Mouse (Mus musculus) heart, postnatal 10 days (tissue): ENCODE measurements at regions not wholly inside any gene's neighbourhood (a gene's known extent, or its start where the extent isn't known, plus 50 kb on each side); places are given as distances from the start of the nearest gene placed in this dataset.
A peak's percentile ranks its signal among the peaks of the same experiment; 100 is the strongest.

ENCODE experiments used
- DNase-seq, 2 experiments: peaks; one replicate each; pipeline ENCODE4 v3.0.0; 2021
- intact Hi-C: fragments of 180-260 bp; cut with DNase I; formaldehyde crosslinking; loops from one replicate; pipeline ENCODE4 v1.15.1; 2025

DNA sequence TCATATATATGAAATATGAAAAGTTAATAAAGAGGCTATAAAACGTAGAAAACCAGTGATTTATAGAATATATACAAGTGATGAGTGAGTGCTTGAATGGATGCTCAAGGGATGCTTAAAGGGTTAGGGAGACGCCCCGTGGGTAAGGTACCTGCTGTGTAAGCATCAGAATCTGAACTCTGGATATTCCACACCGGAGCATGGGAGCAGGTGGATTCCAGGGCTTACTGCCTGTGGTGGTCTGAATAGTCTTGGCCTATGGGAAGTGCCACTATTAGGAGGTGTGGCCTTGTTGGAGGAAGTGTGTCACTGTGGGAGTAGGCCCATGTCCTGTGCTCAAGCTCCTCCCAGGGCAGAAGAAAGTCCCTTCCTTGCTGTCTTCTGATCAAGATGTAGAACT lies 257.4 kb downstream of the Bcl11a start:
- intact Hi-C loops, result no loop called here
- DNase-seq, result no peak

DNA sequence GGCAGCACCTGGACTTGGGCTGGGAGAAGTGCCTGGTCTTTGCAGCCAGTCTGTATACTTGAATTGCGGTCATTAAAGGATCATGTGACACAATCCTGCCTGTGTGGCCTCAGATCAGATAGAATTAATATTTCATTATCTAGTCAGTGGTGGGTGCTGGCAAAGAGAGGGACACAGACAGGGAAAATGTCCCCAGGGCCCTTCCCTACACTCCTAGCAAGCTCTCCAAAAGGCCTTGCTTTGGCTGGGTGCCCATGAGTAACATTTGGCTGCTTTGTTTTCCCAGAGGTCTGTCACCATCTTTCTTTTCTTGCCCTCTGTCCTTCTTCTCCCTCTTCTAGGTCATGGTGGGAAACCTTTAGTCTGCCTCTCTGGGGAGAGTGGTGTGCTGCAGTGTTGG lies 260.3 kb downstream of the Bcl11a start:
- peak; percentile 2 to 5 for DNase-seq
- intact Hi-C loops, result no loop called here

DNA sequence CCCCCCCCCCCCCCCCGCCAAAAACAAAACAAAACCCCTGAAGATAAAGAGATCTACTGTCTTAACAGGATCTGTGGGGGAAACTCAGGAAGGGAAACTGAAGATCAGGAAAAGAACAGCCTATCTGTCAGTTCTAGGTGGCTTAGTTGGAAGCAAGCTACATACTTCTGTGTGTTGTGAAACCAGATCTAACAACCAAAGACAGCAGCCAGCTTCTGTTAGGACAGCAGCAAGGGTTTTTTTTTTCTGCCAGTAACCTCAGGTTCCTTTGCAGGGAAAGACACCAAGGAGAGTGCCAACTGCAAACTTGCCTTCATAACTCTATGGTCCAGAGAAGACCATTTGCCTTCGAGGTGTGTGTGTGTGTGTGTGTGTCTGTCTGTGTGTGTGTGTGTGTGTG lies 261.2 kb downstream of the Bcl11a start:
- no peak for DNase-seq
- intact Hi-C loops, result no loop called here

DNA sequence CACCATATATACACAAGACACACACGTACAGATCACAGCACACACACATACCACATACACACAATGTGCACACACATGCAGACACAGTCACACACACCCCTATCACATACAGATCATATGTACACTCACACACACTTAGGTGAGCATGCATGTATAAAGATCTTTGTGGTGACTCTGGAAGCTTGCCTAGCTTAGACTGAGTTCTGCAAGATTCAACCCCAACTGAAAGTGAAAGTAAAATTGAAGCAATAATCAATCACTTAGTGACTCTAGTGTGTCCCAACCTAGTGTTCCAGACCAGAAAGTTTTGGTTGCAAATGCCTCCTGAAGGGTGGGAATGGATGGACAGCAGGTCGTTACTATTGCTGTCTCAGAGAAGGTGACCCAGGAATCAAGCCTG lies 262.8 kb downstream of the Bcl11a start:
- no peak for DNase-seq
- intact Hi-C loops, result no loop called here

DNA sequence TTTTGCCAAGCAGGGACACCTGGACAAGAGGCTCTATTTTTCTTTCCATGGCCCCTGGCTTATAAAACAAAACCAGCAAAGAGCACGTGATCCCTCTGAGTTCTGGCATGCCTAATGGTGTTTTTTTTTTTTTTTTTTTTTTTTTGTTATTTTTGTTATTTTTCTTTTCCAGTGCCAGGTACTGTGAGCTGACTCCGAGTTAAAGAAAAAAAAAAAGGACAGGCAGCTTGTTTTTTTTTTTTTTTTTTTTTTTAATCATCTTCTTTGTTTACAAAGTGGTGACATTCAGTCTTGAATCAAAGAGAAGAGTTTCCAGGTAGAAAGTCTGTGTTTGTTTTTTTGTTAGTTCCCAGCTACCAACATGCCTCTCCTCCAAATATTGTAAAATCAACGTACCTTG lies 263.8 kb downstream of the Bcl11a start:
- intact Hi-C loops, result no loop called here
- DNase-seq, result no peak

DNA sequence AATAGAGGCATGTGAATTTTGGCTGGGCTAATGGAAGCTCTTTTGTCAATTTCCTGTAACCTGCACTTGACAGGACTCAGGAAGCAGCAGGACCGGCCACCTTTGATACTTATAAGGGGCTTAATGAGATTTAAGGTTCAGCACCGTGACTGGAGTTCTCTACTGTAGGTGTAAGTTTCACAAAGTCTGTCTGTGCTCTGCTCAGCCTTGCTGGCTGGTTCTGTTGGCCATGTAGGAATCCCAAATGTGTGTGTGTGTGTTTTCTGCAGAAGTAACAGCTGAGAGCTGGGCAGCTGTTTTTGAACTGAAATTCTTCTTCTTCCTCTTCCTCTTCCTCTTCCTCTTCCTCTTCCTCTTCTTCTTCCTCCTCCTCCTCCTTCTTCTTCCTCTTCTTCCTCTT lies 264.3 kb downstream of the Bcl11a start:
- no peak for DNase-seq
- intact Hi-C loops, result no loop called here

DNA sequence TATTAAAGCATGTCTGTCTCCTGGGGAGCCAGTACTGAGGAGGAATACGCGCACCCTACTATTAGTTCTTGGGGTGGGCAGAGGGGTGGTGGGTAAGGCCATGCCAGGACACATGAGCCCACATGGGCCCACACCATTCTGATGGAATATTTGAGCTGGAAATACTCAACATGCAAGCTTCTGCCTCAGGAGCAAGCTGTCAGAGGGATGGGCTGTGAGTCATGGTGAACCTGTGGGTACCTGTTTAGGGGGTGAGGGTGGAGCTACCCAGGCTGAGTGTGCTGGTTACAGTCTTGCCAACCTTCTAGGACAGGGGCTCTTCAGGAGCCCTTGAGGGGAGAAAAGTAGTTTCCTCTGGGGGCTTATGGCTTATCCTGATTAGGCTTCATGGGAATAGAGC lies 264.9 kb downstream of the Bcl11a start:
- intact Hi-C loops, result no loop called here
- no peak for DNase-seq

DNA sequence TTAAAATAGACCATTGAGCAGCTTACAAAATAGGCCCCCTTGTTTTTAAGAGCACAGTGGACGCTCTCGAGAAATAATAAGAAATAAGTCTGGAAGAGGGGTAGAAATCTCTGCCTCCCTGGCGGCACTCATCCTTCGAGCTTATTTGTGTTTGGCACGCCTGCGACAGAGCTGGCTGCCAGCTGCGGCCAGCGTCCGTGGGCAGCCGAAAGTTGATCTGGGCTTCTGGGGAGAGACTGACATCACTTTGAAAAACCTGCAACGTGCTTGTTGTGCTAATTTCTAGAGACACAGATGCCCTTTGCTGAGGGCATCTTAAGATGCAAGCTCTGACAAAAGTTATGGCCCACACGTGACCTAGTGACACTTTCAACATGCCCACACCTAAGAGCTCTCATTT lies 269.4 kb downstream of the Bcl11a start:
- no peak for DNase-seq
- intact Hi-C loops, result no loop called here

DNA sequence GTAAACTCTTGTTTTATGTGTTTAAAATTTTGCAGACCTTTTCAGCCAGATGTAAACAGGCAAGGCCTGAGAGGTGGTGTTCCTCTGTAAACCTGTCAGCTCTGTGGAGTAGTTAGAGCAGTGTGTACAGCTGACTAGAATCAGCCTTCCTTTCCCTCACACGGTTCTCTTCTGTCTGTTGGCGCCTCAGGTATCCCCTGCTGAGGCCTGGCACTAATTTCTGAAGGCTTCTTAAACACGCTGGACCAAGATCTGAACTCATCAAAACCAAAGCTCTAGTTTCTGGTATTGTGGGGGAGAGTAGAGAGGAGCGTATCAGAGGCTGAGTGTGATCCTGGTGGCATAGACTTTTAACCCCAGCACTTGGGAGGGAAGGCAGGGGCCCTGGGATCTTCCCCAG lies 270.9 kb downstream of the Bcl11a start:
- intact Hi-C loops, result no loop called here
- DNase-seq, result no peak

DNA sequence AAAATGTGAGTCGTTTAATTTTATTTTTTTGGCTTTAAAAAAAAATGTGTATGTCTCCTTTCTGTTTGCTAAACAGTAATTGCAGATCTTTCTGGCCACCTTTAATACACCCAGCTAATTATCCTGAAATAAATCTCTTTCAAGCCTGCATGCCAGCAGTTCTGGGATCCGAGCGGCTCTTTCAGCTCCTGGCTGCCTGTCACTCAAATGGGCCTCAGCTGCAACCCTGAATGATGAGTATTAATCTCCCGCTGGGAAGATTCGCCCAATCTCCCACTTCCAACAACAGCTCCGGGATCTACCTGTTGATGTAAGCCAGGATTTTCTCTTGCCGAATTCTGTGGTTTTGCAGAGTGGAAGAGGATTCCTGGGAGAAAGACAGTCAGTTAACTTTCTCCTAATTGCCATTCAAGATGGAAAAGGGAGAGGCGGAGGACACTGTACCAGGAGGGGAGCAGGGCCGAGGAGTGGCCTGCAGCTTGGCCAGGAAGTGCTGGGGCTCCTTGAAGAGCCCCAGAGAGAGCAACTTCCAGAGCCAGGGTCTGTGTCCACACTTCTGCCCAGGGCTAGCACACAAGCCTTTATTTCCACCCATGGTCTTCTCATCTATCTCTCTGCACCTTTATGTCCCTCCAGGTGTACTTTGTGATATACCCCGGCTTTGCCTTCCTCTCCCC lies 272.2 kb downstream of the Bcl11a start:
- intact Hi-C loops, result no loop called here
- no peak for DNase-seq

DNA sequence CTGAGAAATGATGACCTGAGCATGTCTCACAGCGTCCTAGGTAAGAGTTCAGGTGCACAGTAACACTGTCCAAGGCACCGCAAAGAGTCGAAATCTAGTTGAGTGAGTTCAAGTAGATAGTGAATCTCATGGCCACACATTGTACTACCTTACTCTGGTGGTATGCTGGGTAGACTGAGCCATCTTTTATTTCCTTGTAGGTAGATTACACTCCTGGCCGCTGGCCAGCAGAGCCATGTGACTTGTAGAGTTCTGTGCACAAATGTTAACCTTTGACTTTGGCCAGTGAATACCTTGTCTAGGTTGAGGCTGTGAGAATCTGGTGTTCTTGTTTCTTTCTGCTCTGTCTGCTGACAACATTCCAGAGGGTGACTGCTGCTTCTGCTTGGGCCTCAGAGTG lies 273.0 kb downstream of the Bcl11a start:
- intact Hi-C loops, result no loop called here
- DNase-seq, result no peak

DNA sequence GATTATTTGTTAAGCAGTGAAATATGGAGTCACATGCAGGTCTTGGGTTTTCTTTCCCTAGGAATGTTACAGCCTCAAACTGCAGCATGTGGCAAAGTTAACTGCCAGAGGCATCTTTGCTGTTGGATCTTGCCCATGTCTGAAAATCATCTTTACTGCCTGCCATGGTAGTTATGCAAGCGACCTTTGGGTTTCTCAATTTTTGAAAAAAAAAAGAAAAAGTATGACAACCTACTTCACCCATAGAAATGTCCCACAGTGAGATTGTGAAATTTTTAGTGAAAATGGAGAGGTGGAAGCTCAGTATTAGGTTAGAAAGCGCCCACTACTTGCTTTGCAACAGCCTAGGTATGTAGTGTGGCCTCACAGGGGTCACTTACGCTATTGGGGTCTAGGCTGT lies 274.2 kb downstream of the Bcl11a start:
- DNase-seq, result no peak
- intact Hi-C loops, result no loop called here

DNA sequence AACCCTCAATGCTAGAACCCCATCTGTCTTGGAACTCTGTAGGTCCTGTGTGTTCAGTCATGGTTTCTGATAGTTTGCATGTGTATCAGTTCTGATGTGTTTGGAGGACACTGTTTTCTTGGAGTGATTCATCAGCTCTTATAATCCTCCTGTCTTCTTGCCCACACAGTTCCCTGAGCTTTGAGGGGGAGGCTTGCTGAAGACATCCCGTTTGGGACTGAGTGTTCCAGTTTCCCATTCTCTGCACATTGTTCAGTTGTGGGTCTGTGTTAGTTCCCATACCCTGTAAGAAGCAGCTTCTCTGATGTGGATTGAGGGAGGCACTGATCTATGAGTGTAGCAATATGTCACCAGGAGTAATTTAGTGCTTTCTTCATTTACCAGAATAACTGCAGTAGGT lies 275.2 kb downstream of the Bcl11a start:
- intact Hi-C loops, result no loop called here
- no peak for DNase-seq

DNA sequence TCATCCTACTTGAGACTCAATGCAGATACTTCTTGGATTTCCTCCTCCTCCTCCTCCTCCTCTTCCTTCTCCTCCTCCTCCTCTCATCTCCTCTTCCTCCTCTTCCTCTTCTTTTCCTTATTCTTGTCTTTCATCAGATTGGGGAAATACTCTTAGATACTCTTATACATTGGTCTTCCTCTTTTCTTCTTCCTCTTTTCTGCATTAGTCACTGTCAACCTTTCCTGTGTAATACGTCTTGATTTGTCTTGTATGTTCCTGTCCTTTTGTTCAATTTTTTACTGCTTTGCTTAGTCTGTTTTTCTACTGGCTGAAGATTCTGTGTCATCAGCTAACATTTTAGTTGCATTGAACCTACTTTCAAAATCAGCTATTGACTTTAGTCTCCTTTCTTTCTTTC lies 279.5 kb downstream of the Bcl11a start:
- DNase-seq, result no peak
- intact Hi-C loops, result no loop called here

DNA sequence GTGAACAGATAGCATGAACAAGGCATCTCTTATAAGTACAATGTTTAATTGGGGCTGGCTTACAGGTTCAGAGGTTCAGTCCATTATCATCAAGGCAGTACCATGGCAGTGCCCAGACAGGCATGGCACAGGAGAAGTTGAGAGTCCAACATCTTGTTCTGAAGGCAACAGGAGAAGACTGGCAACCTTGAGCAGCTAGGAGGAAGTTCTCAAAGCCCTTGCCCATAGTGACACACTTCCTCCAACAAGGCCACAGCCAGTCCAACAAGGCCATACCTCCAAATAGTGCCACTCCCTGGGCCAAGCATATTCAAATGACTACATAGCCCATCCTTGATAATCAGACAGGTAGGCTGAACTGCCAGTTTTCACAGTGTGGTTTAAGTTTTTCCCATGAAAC lies 281.2 kb downstream of the Bcl11a start:
- intact Hi-C loops, result no loop called here
- no peak for DNase-seq

DNA sequence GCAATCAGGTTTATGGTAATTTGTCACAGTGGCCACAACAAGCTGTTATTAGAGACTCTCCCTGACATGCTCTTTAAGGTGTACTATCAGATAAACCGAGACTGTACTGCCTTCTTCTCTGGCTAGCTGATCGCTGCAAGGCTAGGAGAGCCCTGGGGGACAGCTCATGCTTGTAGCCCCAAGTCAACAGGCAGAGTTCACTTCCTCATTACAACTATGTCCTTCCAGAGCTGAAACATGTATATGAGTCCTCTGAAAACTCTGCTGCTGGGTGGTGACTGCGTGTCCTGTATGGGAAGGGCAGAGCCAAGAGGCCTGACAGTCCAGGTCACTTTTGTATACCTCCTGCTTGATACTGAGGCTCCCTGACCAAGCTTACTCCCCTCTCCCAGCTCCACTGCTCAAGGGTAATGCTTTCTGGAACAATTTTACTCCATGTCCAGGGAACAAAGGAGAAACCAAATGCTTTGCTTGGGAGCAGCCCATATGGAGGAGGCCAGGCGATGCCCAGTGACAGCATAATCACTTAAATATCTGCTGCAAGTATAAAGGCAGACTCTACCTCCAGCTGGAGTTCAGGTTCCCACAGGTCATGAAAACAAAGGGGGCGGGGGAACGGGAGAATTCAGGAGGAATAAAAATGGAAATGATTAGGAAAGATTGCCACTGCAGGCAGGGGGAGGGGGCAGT lies 284.3 kb downstream of the Bcl11a start:
- intact Hi-C loops, result no loop called here
- DNase-seq, result no peak

DNA sequence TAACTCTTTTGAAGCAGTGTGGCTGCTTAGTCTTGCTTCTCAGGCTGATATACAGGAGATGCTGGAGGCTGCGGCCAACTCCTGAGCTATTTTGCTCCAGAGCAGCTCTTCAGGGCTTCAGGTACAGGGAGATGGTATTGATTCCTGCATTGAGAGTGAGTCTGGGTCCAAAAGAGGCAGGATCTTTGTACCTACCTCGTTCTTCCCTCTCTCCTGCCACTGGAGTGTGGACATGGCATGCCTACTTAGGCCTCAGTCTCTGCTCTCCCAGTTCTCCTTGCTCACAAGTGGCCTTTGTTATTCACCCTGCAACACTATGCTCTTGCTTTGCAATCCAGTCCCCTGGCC lies 284.8 kb downstream of the Bcl11a start:
- DNase-seq, result no peak
- intact Hi-C loops, result no loop called here

DNA sequence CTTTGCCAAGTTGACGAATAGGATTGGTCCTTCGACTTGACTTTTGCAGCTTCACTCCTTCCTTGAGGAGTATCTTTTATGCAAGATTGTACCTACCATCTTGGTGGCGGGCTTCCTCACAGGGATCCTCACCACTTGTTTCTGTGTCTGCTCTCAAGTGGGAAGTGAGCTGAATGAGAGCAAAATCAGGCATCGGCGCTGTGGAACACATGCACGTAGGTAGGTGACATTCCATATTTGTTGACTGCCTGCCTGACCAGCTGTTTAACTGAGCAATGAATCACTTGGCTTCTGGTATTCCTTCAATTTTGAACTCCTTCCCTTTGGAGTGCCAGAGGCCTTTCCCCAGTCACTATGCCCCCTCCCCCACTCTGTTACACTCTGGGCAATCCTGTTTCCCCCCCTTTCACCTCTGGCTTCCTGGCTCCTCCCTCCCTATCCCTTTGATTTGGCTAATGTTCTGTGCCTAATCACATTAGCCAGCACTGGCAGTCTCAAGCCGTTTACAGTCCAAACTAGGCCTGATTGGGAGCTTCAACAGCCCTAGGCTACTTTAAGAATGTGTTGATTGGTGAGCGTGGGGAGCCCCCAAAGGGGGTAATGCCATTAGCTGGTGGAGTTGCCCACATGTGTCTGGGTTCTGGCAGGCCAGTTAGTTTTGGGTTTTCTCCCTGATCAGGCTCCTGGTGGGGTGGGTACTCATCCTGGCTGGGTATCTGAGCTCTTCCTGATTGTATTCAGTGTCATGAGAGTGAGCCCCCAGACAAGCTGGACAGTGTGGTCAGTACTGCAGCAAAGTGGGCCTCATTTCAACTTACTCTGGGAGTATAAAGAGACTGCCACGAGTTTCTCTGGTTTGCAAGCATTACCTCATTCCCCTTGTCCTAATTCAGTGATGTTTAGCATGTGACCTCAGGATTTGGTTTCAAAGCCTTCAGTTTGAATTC lies 285.8 kb downstream of the Bcl11a start:
- intact Hi-C loops, result no loop called here
- peak; percentile 13 to 17 for DNase-seq

DNA sequence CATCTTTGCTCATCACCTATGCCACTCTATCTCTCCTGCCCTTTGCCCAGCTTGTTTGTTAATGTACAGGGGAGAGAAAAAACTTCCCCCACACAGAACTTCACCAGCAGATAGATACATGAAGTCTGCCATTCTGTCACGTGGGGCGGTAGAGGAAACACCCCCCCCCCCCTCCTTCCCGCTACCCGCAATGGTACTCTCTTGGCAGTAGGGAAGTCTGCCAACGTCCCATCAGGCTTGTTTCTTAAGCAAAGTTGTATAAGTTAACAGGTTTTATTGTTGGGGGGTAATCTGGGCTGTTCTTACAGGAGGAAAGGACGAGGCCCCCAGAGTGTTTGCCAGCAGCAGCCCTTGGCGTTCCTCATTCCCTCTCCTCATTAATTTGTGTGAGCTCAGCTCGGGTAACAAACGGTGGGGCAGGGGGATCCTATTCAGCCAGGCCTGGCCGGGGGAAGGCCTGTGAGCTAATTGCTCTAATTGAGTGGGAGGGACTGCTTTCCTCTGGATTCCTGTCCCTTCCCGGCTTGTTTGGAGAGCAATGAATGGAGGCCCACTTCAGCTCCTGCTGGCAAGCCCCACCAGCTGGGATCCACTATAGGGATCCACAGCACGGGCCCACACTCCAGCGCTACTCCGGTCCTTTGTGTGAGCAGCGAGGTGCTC lies 292.5 kb downstream of the Bcl11a start:
- intact Hi-C loops, result no loop called here

DNA sequence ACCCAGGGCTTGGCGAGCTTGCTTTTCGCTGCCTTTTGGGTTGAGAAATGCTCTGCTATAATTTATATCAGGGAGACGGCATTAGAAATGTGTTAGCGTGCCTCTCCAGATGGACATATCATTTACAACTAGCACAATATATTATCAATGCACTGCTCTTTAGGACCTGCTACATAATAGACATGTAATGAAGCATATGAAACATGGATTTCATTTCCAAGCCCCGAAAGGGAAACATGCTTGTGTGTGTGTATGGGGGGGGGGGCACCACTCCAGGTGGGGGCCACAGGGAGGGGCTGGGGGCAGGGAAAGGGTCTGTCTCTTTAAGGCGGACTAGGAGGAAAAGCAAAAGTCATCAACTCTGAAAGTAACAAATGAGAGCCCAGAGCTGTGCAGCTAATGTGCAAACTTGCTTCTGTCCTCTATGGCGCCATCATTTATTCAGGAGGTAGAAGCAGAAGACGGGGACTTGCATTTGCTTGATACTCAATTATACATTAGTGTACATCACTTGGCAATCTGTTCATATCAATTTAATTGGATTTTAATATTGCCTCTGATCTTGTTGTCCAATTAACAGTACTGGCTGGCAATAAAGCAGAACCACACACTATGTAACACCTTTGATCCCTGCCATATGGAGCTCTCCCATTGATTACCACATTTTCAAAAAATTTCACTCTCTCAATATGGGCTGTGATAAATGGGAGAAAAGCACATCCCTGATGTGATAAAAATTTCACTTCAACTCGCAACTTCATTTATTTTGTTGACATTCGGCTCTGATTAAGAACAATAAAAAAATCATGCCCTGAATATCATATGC lies 293.2 kb downstream of the Bcl11a start:
- intact Hi-C loops, result no loop called here

More for the DNA sequence above, 292.5 kb downstream of the Bcl11a start:
- no peak for DNase-seq

DNA sequence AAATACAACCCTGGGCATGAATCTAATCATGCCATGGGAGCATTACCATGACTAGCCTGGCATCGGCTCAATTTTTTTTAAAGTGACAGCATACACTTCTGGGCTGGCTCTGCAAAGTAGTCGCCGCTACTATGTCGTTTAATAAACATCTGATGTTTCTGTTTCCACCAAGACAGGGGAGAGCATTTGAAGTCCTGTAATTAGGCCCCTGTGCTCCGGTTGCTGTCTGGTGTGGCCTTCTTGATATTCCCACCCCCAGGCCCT lies 293.8 kb downstream of the Bcl11a start:
- DNase-seq, result no peak
- intact Hi-C loops, result no loop called here

More for the DNA sequence above, 293.2 kb downstream of the Bcl11a start:
- no peak for DNase-seq
